38 mouse cellular contexts compared by ENCODE assay signal in the genomic region with DNA sequence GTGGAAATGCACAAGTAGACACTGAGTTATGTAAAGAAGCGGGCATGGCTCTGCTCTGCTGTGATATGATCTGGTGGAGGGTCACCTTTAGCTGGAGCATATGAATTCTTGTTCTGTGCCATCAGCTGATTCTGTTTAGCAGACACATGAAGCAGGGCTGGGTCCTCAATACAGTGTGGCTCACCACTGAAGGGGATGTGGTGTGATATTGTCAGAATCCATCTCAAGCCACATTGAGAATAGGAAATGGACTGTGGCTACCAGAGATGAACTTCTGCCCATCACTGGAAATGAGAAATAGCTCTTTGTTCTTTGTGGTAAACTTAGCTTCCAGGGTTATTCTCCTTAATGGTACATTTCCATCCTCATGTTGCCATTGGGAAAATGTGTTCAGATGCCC. TPM values are rescaled to one million over a fixed set of nuclear protein-coding genes. Genes with fewer than 3 reads are reported as not detected.
"Had no signal": no experiment of that assay in that cellular context is flagged by ENCODE, and none has a peak within 500 bp of the region (broad histone marks: within the 10 kb centered on the region; RNA-seq: fewer than 3 reads in every experiment).

No protein-coding gene starts in this region.

- H3K4me3 ChIP-seq: gastrocnemius, adult 2 months; heart, adult 2 months; heart, embryonic 13.5 days; heart, embryonic 15.5 days; hindbrain, embryonic 10.5 days; hindbrain, embryonic 13.5 days; hindbrain, embryonic 15.5 days; layer of hippocampus, adult 2 months; left cerebral cortex, adult 2 months; limb, embryonic 10.5 days; limb, embryonic 12.5 days; liver, embryonic 13.5 days; liver, embryonic 15.5 days had no signal

- ATAC-seq: hindbrain, postnatal 0 days; intestine, postnatal 0 days had no signal

- DNase-seq: gastrocnemius, adult 2 months; gastrocnemius, postnatal 10 days; gastrocnemius, postnatal 25 days; heart, adult 2 months; heart, postnatal 14 days; heart, postnatal 36 days; kidney, adult 18-20 months; kidney, adult 8-10 months; kidney, postnatal 10 days; kidney, postnatal 25 days; kidney, postnatal 4 days; liver; liver, embryonic 13.5 days had no signal

- H3K4me1 ChIP-seq: heart, embryonic 13.5 days; heart, embryonic 15.5 days; hindbrain, embryonic 10.5 days; hindbrain, embryonic 13.5 days; hindbrain, embryonic 15.5 days; limb, embryonic 10.5 days; limb, embryonic 12.5 days; liver, embryonic 13.5 days; liver, embryonic 15.5 days had no signal

- H3K27me3 ChIP-seq: heart, embryonic 13.5 days; heart, embryonic 15.5 days; hindbrain, embryonic 13.5 days; hindbrain, embryonic 15.5 days; limb, embryonic 12.5 days; liver, embryonic 13.5 days; liver, embryonic 15.5 days had no signal

- H3K27ac ChIP-seq: gastrocnemius, adult 2 months; heart, adult 2 months; heart, embryonic 13.5 days; heart, embryonic 15.5 days; hindbrain, embryonic 10.5 days; hindbrain, embryonic 13.5 days; hindbrain, embryonic 15.5 days; hindbrain, postnatal 0 days; layer of hippocampus, adult 2 months; left cerebral cortex, adult 2 months; limb, embryonic 10.5 days; limb, embryonic 12.5 days; liver, embryonic 13.5 days; liver, embryonic 15.5 days had no signal

RNA-seq across cellular contexts. Expression of a gene that starts 17.5 kb away (rescaled TPM):
- total RNA-seq: gastrocnemius, adult 2 months; gastrocnemius, postnatal 10 days; gastrocnemius, postnatal 25 days; gastrocnemius, postnatal 4 days; granulocyte monocyte progenitor cell, adult 5-6 weeks; heart, adult 2 months; heart, postnatal 14 days; heart, postnatal 36 days; hindbrain, postnatal 0 days; layer of hippocampus, adult 2 months; layer of hippocampus, postnatal 10 days; layer of hippocampus, postnatal 25 days; left cerebral cortex, adult 2 months; left cerebral cortex, postnatal 14 days; left cerebral cortex, postnatal 36 days had no signal
- polyA plus RNA-seq: heart, adult 2 months; heart, embryonic 11.5 days; heart, embryonic 13.5 days; heart, embryonic 15.5 days; heart, postnatal 0 days; hindbrain, embryonic 10.5 days; hindbrain, embryonic 13.5 days; hindbrain, embryonic 15.5 days; hindbrain, postnatal 0 days; intestine, embryonic 14.5 days; intestine, postnatal 0 days; kidney, embryonic 14.5 days; kidney, embryonic 16.5 days; limb, embryonic 10.5 days; limb, embryonic 12.5 days; limb, embryonic 14.5 days; liver, embryonic 11.5 days; liver, embryonic 13.5 days; liver, embryonic 15.5 days had no signal
